Mouse (Mus musculus): ENCODE data around the gene B4galnt1. TPM values are rescaled to one million over a fixed set of nuclear protein-coding genes. Genes with fewer than 3 reads are reported as not detected.

B4galnt1 gene
- total RNA-seq, 2 experiments from 2014 or later, result 111 to 116 TPM

Other genes with a start within 250 kb of the B4galnt1 start
- gene Ctdsp2, start 186.5 kb upstream of the B4galnt1 start, total RNA-seq (2021), result 10 to 100 TPM; 69.2 to 80.7 TPM
- gene Avil, start 164.5 kb upstream of the B4galnt1 start, total RNA-seq (2021), result under 1 TPM in 1 of 2 experiments, not detected in 1; 0.25 TPM
- 10 to 100 TPM; 30.1 to 37.1 TPM for gene Tsfm, start 134.4 kb upstream of the B4galnt1 start, total RNA-seq (2021)
- 1 to 10 TPM; 8.7 to 9.7 TPM for gene Mettl1, start 123.8 kb upstream of the B4galnt1 start, total RNA-seq (2021)
- under 1 TPM; 0.16 to 0.25 TPM for gene Eef1akmt3, start 123.7 kb upstream of the B4galnt1 start, total RNA-seq (2021)
- gene Cyp27b1, start 117.0 kb upstream of the B4galnt1 start, total RNA-seq (2021), result 1 to 10 TPM in 1 of 2 experiments, under 1 TPM in 1; 0.57 to 1.1 TPM
- 10 to 100 TPM; 21.7 to 21.8 TPM for gene March9, start 105.0 kb upstream of the B4galnt1 start, total RNA-seq (2021)
- gene Cdk4, start 101.7 kb upstream of the B4galnt1 start, total RNA-seq (2021), result 10 to 100 TPM; 84.9 to 86.2 TPM
- gene Tspan31, start 95.0 kb upstream of the B4galnt1 start, total RNA-seq (2021), result 10 to 100 TPM; 65.5 to 71.5 TPM
- 100 to 1,000 TPM; 678 to 689 TPM for gene Agap2, start 89.9 kb upstream of the B4galnt1 start, total RNA-seq (2021)
- gene Os9, start 44.1 kb upstream of the B4galnt1 start, total RNA-seq (2021), result 100 to 1,000 TPM; 106 to 112 TPM
- gene Slc26a10, start 15.4 kb downstream of the B4galnt1 start, total RNA-seq (2021), result 1 to 10 TPM; 2.4 to 4.1 TPM
- gene Arhgef25, start 24.9 kb downstream of the B4galnt1 start, total RNA-seq (2021), result 100 to 1,000 TPM; 142 to 156 TPM
- gene Dtx3, start 30.5 kb downstream of the B4galnt1 start, total RNA-seq (2021), result 100 to 1,000 TPM; 210 TPM
- 10 to 100 TPM; 95.2 to 95.6 TPM for gene Pip4k2c, start 46.4 kb downstream of the B4galnt1 start, total RNA-seq (2021)
- 100 to 1,000 TPM; 934 to 952 TPM for gene Kif5a, start 98.1 kb downstream of the B4galnt1 start, total RNA-seq (2021)
- 100 to 1,000 TPM; 262 to 278 TPM for gene Dctn2, start 101.1 kb downstream of the B4galnt1 start, total RNA-seq (2021)
- gene Mbd6, start 123.8 kb downstream of the B4galnt1 start, total RNA-seq (2021), result 10 to 100 TPM; 32.2 to 38.9 TPM
- 10 to 100 TPM; 56.0 to 57.1 TPM for gene Mars, start 146.6 kb downstream of the B4galnt1 start, total RNA-seq (2021)
- 1 to 10 TPM in 1 of 2 experiments, under 1 TPM in 1; 0.99 to 1.1 TPM for gene Arhgap9, start 156.7 kb downstream of the B4galnt1 start, total RNA-seq (2021)
- gene Gli1, start 176.7 kb downstream of the B4galnt1 start, total RNA-seq (2021), result 1 to 10 TPM; 2.2 to 2.3 TPM
- gene Inhbe, start 189.2 kb downstream of the B4galnt1 start, total RNA-seq (2021), result under 1 TPM; 0.11 to 0.18 TPM
- not detected for gene Inhbc, start 205.2 kb downstream of the B4galnt1 start, total RNA-seq (2021)
- 100 to 1,000 TPM; 316 to 372 TPM for gene R3hdm2, start 215.1 kb downstream of the B4galnt1 start, total RNA-seq (2021)